Mouse (Mus musculus) lung, postnatal 4 days (tissue): ENCODE data around the gene Slmap.
"Not testable (repeated sequence)": the region's sequence is repeated elsewhere in the genome, so short reads cannot be mapped to it uniquely, and the experiment has no call there.

Source experiments
- DNase-seq, 2 experiments: peaks; one replicate each; pipeline ENCODE4 v3.0.0; 2021

Slmap gene

DNA sequence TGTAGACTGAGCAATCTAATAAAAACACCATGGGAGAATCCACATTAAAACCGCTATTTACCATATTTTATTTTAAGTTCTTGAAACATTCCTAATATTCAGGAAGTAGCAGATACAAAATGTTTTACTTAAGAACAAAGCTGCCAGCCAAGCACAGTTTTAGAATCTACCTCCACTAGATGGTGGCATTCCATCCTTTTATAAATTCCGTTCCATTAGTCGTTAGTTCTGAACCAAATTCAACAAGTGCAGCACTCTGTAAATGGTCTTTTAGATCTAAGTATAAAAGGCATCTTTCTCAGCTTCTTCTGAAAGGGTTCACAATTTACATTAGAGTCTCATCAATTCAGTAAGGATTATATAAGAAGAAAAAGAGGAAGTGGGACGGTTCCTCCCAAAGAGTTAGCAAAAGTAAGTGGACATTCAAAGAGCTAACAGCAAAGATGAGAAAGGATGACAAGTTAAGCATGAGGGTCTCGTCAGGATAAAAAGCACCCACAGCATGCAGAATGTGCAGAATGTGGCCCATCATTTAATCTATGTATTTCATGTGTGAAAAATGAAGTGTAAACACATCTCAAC, 68.1 kb downstream of the Slmap start:
- DNase-seq = no peak

GRCm38 (mm10) chr14:26465898-26466297, 68.8 kb downstream of the Slmap start:
- DNase-seq = no peak

DNA sequence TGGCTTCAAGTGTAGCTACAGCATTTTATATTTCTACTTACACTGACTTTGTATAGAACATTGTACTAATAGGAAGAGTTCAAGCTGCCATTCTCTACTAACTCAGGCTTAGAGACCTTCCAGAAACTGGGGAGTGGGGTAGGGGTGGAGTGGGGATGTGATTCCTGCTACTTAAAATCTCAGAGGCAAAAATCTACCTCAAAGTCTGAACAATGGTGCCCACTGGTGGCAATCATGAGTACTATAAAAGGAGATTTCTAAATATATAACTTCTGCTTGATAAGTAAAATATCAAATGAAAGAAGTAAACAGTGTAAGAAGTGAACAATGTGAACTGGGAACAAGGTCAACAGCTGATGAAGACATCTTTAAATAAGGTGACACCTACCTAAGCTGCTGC, 75.2 kb downstream of the Slmap start:
- peak in 1 of 2 experiments; percentile 41 for DNase-seq

DNA sequence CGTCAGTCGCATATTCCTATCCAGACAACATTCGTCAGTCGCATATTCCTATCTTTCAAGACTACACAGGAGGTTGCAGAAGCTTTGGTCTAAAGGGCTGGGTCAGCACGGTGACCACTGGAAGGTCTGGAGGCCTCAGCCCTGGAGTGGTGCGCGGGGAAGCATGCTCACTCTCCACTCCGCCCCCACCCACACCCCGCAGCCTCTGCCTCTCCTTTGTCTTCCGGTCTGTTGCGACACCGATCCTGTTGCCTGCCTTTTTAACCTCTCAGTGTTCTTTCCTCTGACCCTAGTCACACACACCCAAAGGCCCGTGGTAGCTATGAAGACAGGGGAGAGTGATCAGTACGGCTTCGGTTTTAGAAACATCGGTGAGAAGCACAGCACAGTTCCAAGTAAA, 79.9 kb downstream of the Slmap start:
- DNase-seq = peak; percentile 12 to 29

- peak in 1 of 2 experiments; percentile 24 for DNase-seq
Measured at GRCm38 (mm10) chr14:26450036-26450800, 84.5 kb downstream of the Slmap start.

GRCm38 (mm10) chr14:26448581-26448980, 86.2 kb downstream of the Slmap start:
- DNase-seq = no peak

GRCm38 (mm10) chr14:26447223-26447622, 87.5 kb downstream of the Slmap start:
- DNase-seq = no peak

- DNase-seq = no peak
Measured at GRCm38 (mm10) chr14:26446538-26446937, 88.2 kb downstream of the Slmap start.

GRCm38 (mm10) chr14:26442534-26442933, 92.2 kb downstream of the Slmap start:
- DNase-seq = no peak

DNA sequence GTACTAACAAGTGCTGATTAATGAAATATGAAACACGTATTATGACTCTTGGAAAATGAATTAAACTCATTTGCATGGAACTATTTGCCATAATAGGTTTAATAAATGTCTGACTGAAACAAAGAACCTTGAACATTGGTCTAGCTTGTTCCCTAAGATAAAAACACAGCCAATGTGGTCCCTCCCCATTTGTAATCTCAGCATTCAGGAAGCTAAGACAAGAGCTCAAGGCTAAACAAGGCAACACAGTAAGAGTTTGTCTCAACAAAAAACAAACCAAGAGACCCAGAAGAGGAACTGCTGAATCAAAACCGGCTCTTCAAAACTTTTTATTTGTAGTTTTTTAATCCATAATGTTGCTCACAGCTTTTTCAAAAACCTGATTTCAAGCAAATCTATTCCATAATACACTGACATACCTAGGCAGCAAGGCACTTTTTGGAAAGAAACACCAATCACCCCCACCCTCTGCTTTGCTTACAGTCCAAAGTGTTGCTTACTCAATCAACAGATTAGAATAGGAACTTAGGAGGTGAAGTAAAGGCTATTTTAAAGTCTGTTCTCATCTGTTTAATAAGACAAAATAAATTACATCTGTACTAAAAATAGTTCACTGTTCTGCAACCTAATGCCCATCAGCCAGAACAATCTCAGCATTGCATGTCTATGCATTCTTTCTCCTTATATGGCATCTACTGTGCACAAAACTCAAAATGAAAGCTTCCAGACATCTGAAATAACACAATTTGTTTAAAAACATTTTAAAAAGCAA, 93.5 kb downstream of the Slmap start:
- DNase-seq = no peak

GRCm38 (mm10) chr14:26439996-26440395, 94.7 kb downstream of the Slmap start:
- no peak for DNase-seq

- no peak for DNase-seq
Measured at GRCm38 (mm10) chr14:26437771-26438170, 97.0 kb downstream of the Slmap start.

GRCm38 (mm10) chr14:26436304-26436703, 98.4 kb downstream of the Slmap start:
- DNase-seq = no peak

DNA sequence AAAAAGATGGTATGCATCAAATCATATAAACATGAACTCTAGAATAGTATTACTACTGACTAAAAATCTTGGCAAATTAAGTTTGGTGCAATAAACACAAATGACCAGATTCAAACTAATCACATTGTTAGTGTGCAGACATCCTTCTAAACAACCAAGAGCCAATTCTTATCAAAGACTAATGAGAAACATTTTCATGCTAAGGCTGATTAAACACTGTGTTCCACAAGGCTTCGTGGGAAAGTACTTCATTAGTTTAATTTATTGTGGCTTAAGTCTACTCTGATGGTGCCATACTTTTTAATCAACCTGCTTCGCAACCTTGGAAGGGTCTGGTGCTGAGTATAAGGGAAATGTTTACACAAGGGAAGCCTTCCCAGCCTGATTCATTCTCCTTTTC, 102.4 kb downstream of the Slmap start:
- DNase-seq = no peak

GRCm38 (mm10) chr14:26431919-26432318, 102.8 kb downstream of the Slmap start:
- no peak for DNase-seq

GRCm38 (mm10) chr14:26420231-26420630, 114.5 kb downstream of the Slmap start:
- DNase-seq = no peak

- DNase-seq = no peak
Measured at GRCm38 (mm10) chr14:26417956-26418355, 116.8 kb downstream of the Slmap start.

DNA sequence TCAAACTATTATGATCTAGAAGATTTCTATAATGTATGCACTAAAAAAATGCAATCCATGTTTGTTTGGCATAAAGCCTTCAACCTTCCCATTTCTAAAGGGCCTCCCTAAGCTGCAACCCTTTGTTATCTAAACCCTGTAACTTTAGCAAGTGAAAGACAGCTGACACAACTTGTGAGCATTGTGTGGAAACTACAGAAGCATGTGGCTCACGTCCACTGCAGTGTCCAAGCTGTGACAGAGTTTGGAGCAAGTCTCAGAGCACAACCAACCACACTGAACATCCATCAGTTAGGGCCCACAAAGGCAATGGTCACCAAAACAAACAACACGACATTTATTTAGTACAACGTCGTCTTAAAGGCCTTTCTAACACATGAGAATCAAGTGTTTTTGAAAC, 117.6 kb downstream of the Slmap start:
- DNase-seq = peak in 1 of 2 experiments; percentile 34

- DNase-seq = no peak
Measured at GRCm38 (mm10) chr14:26413581-26413980, 121.2 kb downstream of the Slmap start.

GRCm38 (mm10) chr14:26406746-26407145, 128.0 kb downstream of the Slmap start:
- no peak for DNase-seq

GRCm38 (mm10) chr14:26398508-26399160, 136.1 kb downstream of the Slmap start:
- DNase-seq = no peak

- no peak for DNase-seq
Measured at GRCm38 (mm10) chr14:26391866-26392265, 142.9 kb downstream of the Slmap start.

- DNase-seq = not testable (repeated sequence)
Measured at GRCm38 (mm10) chr14:26388961-26389360, 145.8 kb downstream of the Slmap start.
